Mouse (Mus musculus) erythroblast, embryonic 14.5 days (primary cell): ENCODE measurements around the gene Tcte2.

ENCODE experiments used
- GATA1 ChIP-seq: IDR thresholded peaks from 2 replicates; pipeline ENCODE4 v1.6.1; 2012; ENCODE audit warnings: low read length, inconsistent platforms, mixed read lengths
- TAL1 ChIP-seq: IDR thresholded peaks from 3 replicates; pipeline ENCODE4 v1.6.1; 2012; ENCODE audit warnings: low read length, inconsistent platforms, mixed read lengths

- TF ChIP-seq GATA1 (no peak), TAL1 (no peak)
Observed at GRCm38 (mm10) chr17:13687656-13688055, 74.0 kb downstream of the Tcte2 start.
